Mouse (Mus musculus): ENCODE data around the gene Vat1. TPM values are rescaled to one million over a fixed set of nuclear protein-coding genes. Genes with fewer than 3 reads are reported as not detected.
"Not testable (repeated sequence)": the region's sequence is repeated elsewhere in the genome, so short reads cannot be mapped to it uniquely, and the experiment has no call there.

Vat1 gene
- polyA plus RNA-seq (2017; shearing (Covaris generic)), result 1 to 10 TPM; 1.1 to 1.5 TPM

DNA sequence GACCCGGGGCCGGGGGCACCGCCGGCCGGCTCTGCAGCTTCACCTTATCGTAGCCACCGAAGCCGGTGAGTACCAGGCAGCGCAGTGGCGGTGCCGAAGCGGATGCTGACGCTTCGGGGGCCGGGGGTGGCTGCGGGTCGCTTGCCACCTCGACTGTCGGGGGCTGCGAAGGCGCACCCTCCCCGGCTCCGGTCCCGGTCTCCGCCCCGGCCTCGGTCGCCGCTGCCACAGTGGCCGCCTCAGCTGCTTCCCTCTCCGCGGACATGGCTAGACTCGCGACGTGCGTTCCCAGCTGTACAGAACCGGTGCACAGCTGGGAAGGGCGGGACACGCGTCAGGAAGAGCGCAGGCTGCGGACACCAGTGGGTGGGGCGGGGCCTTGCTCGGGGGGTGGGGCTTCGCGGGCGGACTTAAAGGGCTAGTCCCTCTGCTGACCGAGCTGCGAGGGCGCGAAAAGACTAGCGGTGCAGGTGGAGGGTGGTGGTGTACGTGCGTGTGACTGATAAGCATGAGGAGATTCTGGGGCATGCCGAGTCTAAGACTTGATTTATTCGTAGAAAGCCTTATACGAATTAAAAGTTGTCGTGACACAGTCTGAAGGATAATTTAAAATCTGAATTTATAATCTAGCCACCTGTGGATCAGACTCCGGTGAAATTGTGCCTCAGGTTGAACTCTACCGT lies at the start of gene Vat1:
Gene Vat1 (minus strand): TSS at position 362 of the 683 bp plus-strand sequence.
- ATAC-seq, result peak; percentile 43

DNA sequence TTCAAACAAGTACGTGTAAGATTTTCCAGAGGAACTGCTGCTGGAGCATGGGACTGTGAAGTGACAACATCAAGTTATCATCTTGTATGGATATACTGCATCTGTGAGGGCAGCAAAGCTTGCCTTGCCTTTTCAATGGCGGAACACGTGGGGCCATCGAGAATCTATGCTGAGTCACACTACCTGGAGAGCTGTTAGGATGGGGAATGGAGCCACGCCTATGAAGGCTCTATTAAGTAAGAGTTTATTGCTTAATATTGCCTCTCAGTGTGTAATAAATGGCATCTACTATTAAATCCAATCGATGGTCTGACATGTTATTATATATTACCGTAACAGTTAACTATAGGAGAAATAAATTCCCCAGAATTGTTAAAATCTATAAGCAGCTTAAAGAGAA lies 41.1 kb upstream of the Vat1 start:
- no peak for ATAC-seq

DNA sequence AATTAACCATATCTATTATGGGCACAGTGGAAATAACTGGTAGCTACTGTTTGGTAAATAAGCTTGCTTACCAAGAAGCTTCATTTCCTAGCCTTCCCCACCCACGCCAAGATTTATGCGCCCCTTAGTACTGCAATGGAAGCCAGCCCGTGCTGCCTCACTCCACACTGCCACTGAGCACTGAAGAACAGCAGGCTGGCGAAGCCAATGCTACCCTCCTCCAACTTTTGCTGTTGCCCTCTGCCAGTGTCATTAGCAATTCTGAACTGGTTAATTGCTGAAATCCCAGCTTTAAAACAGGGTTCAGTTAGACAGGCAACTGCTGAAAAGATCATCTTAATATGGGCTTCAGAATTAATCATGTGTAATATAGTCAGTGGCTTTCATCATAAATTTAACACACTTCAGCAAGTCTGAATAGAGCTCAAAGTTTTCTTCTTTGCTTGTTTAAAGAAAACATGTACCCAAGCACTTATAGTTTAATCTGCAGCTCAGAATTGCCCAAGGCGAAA lies 40.3 kb upstream of the Vat1 start:
- no peak for ATAC-seq

DNA sequence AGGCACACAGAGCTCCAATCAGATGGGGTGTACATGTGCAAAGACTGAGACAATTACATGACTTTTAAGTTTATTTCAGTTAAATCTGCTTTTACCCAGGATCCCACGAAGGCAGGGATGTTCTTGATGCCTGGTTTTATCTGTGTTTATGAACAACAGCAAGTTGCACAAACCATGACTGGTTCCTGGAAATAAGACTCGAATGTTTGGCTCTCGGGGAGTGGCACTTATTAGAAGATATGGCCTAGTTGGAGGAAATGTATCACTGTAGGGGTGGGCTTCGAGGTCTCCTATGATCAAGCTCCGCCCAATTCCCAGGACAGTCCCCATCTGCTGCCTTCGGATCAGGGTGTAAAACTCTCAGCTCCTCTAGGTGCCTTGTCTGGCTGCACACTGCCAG lies 20.1 kb upstream of the Vat1 start:
- ATAC-seq, result no peak

DNA sequence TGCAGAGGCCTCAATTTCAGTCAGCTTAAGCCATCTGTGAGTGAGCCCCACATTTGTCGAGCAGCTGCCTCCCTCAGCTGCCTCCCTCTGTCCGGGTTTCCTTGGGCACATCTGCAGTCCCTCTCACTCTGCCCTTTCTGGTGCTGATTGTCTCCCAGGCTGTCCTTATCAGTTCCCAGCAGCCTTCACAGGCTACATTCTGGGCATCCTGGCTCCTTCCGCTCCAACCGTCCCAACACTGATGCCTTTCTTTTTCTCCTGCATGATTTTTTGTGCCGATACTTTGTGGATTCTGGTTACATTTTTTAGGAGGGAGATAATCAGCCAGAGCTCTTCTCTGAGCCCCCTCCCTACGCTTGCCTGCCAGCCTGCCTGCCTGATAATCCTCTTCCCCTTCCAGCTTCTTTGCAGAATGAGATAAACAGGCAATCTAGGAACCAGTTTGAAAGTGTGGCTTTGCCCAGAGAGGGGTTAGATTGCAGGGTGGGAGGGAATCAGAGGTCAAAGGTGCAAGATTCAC lies 19.5 kb upstream of the Vat1 start:
- no peak for ATAC-seq

DNA sequence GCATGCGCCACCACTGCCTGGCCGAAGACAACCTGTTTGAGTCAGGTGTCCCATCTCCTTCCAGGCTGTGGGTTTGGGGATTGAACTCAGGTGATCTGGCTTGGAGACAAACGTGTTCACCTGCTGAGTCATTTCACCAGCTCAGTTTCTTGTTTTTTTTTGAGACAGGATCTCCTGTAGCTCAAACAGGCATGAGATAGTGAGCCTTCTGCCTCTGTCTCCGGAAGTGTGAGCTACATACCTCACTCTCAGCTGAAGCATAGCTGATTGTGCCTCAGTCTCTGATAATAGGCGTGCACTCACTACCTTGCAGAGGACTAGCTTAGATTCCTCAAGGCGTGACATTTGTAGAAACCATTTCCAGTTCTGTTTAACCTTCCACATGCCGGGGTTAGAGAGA lies 18.8 kb upstream of the Vat1 start:
- ATAC-seq, result no peak

DNA sequence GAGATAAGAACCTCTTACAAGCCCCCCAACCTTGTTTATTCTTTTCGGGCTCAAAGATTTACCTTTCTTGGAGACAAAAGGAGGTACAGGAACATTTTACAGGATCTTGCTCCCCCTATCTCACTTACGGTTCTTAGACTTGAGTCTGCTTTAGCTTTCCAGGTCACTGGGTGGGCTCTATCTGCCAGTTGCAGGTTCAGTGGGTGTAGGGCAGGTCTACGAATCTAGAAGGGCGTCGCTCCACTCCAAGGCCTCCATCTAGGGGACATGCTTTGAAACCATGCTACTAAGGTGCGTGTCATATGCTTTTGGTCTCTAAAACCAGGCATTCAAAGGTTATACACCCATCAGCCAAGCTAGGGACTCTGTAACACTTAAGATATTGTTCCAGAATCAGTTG lies 18.2 kb upstream of the Vat1 start:
- ATAC-seq, result no peak

DNA sequence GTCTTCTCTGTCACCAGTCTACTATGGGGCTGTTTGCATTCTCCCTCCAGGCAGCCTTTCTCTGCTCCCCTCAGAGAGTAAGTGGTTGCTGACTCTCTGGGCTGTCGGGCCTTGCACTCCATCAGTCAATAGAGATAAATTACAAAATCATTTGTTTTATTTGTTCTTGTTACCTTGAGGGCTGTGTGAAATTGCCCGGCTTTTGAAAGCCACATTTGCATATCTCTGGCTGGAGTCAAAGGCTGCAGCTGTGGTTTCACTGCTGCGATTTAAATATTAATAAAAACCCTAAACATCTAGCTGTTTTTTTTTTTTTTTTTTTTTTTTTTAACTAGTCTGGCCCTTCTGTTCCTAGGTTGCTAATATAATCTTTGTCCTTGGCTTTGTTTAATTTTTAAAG lies 17.8 kb upstream of the Vat1 start:
- no peak for ATAC-seq

DNA sequence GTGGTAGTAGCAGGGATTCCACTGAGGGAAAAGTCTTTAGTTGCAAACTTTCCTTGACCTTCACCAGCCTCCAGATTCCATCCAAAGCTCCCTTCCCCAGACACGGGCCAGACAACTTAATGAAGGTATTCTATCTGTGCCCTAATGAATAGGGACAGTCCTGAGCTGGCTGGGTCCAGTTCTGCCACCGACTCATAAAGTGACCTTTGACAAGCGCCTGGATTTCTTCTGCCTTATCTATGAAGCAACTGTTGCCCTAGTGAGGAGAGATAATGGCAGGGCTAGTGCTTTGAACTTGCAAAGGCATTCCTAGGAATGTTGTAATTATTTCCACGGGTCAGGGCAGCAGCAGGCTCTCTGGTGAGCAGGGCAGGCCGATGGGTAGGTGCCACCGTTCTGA lies 14.9 kb upstream of the Vat1 start:
- no peak for ATAC-seq

DNA sequence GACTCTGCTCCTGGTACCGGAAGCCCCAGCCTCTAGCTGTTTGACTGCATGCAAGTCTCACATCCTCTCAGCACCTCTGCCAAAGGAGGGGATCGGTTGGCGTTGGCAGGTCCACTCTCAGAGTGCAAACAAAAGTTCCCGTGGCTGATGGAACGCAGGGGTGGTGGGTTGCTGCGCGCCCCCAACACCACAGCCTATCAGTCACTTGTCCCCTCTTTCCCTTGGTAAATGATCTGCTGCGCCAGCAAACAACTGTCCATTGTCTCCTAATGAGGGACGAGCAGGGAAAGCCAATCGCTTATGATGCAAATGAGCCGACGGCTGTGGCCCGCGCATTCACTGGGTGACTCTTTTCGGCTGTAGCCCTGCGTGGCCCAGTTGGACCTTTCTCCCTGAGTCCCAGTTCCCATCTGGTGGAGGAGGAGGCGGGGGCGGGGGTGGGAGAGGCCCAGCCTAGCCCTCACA lies 13.2 kb upstream of the Vat1 start:
- no peak for ATAC-seq

DNA sequence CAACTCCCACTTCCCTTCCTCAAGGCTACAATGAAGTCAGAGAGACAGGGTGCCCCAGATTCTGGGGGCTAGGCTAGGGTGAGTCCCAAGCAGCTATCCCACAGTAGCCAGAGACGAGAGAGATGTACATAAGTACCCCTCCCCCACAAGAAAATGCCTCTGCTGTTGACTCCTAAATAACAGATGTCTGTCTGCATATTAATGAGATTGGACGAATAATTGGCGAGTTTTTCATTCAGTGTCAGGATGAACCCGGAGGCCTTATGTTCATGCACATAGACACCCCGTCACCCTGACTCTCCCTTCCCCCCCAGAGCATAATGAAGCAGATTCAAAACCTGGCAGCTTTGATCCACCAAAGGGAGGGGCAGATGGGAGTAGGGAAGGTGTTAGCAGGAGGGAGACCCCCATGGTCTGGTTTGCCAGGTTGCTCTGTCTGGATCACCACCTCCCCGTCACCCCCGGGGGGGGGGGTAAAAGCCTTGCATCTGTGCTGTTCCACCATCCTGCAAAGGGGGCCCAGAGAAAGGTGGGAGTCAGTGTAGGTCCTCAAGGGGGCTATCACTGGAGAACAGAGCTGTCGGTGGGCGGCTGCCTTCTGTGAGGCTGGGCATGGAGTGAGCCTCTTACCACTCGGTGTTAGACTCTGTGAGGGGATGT lies 11.7 kb upstream of the Vat1 start:
- no peak for ATAC-seq

DNA sequence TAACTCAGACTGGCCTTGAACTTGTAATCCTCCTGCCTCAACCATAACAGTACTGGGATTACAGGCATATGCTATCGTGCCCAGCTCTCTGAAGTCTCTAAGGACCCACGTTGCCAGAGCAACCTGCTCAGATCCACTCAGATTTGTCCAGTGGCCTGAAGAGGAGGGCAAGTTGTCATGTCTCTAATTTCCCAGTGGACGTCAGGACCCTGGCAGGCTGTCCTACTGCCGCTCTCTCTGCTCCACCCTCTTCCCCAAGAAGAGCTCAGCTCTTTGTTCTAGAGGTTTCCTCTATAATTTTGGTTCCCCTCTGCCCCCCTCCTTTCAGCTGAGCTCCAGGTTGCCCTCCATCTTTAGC lies 11.1 kb upstream of the Vat1 start:
- no peak for ATAC-seq

DNA sequence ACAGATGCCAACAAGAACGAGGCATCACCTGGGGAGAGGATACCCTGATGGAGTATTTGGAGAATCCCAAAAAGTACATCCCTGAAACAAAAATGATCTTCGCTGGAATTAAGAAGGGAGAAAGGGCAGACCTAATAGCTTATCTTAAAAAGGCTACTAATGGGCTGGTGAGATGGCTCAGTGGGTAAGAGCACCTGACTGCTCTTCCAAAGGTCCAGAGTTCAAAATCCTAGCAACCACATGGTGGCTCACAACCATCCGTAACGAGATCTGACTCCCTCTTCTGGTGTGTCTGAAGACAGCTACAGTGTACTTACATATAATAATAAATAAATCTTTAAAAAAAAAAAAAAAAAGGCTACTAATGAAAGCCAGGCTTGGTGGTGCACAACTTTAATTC lies 10.3 kb upstream of the Vat1 start:
- ATAC-seq, result not testable (repeated sequence)

DNA sequence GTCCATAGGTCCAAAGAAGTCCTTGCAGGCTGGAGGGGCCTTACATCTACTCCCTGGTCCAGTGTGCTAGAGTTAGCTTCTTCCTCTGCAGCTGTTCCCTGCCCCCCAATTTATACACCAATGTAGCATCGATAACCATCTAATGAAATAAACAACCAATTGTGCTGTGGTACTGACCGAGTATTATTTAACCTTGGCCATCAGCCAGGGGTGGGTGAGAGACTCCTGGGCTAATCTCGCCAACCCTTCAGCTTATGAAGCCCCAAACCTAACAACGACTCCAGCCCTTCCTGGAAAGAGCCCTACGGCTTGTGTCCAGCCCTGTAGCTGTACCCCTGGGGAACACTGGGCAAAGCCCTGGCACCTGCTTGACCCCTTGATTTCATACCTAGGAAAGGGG lies 8.3 kb upstream of the Vat1 start:
- no peak for ATAC-seq

DNA sequence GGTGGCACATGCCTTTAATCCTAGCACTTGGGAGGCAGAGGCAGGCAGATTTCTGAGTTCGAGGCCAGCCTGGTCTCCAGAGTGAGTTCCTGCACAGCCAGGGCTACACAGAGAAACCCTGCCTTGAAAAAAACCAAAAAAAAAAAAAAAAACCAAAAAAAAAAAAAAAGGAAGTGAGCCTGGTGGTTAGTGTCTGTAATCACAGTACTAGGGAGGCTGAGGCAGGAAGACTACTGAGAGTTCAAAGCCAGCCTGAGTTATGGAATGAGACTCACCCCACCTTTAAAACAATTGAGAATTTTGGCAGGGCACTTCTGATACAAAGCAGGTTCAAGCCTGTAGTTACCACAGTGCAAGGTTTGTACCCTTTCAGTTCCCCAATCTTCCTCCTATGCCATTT lies 7.7 kb upstream of the Vat1 start:
- ATAC-seq, result not testable (repeated sequence)

DNA sequence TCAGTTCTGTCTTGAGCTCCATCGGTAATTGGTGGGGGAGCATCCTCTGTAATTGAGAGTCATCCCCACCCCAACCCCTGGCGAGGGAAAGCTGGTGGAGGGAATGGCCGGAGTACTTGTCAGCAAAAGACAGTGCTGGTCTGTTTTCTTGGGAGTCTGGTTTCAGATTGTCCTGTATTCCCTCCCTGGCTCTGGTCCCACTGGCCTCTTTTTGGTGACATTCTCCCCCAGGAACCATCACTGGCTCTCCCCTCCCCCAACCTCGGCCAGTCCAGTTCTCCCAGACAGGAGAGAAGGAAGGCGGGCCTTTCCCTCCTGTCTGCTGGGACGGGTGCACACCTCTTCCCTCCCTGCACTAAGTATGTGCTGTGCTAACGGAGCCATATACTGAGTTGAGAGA lies 6.3 kb upstream of the Vat1 start:
- no peak for ATAC-seq

DNA sequence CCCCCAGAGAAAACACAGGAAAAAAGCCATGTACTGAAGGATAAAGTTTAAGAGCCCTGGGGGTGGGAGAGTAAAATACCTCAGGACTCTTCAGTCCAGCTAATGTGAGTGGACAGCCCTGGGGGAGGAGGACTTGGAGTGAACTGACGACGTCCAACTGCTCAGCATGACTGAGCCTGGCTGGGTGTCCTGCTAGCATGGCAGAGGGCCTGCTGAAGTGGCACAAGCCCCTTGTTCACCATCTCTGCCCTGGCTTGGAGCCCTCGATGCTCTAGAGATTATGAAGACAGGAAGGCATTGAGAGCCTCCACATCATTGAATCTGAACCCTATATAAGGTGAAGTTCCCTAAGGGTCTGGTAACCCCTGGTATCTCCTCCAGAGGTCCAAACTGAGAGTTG lies 5.9 kb upstream of the Vat1 start:
- no peak for ATAC-seq

DNA sequence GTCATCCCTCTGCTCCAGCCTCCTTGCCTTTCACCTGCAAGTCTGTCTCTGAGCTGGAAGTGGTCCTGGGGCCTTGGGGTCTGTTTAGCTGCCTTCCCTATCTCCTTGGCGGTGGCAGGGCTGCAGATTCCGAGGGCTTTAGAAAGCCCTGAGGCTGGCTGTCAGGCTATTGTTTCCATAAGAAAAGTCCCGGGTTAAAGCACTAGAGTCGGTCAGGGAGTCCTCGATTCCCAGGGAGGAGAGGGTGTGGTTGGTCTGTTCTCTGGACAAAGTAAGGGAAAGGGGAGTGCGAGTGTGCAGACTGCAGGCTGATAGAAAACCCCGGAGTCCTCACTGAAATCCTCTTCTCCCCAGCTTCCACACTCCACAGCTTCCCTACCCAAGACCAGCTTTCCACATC lies 4.2 kb upstream of the Vat1 start:
- no peak for ATAC-seq

DNA sequence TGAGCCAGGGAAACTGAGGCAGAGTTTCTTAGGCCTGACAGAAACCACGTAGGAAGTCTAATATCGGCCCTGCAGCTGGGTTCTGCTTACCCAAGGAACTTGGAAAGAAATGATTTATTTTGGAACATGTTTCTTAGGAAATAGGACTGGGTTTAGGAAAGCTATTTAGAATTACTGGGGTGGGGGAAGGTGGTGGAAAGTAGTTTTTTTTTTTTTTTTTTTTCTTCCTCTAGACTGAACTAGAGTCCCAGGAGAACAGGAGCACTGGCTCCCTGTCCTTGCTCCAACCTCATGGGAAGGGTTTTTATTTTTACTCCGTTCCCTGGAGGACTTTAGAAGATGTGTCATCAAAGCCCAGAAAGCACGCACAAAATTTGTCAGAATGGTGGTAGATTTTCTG lies 3.1 kb upstream of the Vat1 start:
- ATAC-seq, result no peak

DNA sequence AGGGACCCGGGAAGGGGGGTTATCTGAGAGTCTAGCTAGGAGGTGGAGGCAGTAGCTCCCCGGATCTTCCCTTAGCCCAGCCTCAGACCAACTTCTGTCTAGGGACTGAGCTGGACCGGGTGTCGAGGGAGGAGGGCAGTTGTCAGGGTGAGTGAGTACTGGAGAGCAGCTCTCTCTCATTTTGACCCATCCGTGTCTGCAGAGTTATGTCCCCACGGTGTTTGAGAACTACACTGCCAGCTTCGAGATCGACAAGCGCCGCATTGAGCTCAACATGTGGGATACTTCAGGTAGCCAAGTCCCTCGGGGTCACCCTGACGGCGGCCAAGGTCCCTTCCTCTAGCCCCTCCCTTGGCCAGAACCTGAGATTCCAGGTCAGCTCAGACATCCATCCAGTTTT lies 2.7 kb upstream of the Vat1 start:
- no peak for ATAC-seq

DNA sequence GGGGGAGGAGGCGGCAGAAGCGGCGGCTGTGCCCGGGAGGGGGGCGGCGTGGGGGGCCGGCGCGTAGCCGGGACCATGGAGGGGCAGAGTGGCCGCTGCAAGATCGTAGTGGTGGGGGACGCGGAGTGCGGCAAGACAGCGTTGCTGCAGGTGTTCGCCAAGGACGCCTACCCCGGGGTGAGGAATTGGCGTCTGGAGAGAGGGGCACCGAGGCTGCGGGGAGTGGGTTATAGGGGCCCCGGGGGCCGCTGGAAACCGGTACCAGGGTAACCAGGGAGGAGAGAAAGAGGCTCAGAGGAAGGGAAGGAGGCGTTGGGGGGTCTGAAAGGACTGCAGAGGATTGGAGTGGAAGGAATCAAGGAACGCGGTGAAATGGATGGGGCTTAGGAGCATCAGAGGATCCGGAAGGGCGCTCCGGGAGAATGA lies 2.2 kb upstream of the Vat1 start:
- no peak for ATAC-seq

DNA sequence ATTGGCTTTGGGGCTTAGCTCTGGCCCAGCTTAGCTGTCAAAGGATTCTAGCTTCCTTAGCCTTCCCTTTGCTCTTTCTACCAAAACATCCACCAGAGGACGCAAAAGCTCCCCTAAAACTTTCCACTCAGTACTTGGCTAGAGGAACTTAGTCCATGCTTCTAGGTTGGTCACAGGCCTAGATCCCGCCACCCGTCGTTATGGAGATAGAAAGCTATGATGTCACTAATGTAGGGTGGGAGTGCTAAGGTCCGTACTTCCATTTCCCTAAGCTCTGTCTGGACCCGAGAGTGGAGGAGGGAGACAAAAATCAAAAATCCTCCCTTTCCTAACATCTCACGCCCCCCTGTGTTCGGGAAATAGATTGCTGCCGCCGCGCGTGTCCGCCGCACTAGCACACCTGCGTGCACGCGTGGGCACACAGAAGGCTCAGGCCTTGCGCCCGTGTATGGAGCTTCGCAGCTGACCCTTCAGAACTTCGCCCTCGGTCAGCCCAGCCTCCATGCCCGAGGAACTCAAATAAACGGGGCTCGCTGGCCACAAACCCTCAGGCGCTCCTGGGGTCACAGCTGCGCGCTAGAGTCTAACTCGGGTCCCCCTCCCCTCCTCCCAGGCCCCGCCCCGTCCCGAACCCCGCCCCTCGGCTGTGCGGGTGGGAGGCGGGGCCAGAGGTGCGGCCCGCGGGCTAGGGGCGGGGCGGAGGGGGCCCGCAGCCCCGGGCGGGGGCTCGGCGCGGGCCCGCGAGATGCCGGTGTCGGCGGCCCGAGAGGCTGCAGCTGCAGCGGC lies 1.6 kb upstream of the Vat1 start:
- ATAC-seq, result peak; percentile 43

DNA sequence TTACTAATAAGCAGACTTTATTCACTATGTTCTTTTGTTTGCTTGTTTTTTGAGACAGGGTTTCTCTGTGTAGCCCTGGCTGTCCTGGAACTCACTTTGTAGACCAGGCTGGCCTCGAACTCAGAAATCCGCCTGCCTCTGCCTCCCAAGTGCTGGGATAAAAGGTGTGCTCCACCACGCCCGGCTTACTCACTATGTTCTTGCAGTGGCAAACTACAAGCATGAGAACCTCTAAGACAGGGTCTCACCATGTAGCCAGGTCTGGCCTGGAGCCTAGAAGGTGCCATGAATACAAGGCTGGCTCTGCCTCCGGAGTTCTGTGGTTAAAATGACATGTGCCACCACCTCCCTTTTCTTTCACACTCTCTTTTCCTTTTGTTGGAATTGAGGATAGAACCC lies 521 bp upstream of the Vat1 start:
- ATAC-seq, result not testable (repeated sequence)

Measured in CD4-positive, CD25-positive, alpha-beta regulatory T cell, adult 4 months (primary cell).